Mouse (Mus musculus) hindbrain, embryonic 15.5 days (tissue): Measurements from ENCODE around the gene Ntrk3. TPM values are rescaled to one million over a fixed set of nuclear protein-coding genes. Genes with fewer than 3 reads are reported as not detected.
A peak's percentile ranks its signal among the peaks of the same experiment; 100 is the strongest.

Experiments used
- ATAC-seq: fragments of 200-750 bp; cut with Nextera tagmentation; 2 replicates; pipeline ENCODE4 v1.8.0; 2017; ENCODE audit warnings: low read depth, moderate number of reproducible peaks, moderate TSS enrichment; ENCODE audit not compliant: low FRiP score
- H3K27ac ChIP-seq: fragments of 300-500 bp; sonication (generic); replicated peaks from 2 replicates; pipeline ENCODE4 v1.5.1; 2015; ENCODE audit warnings: mild to moderate bottlenecking, inconsistent platforms
- H3K27me3 ChIP-seq: fragments of 300-500 bp; sonication (generic); 2 replicates; pipeline ENCODE4 v1.6.1; 2015; ENCODE audit warnings: control low read depth, inconsistent platforms
- H3K36me3 ChIP-seq: fragments of 300-500 bp; sonication (generic); 2 replicates; pipeline ENCODE4 v1.6.1; 2015; ENCODE audit warnings: control low read depth, inconsistent platforms
- H3K4me1 ChIP-seq: fragments of 300-500 bp; sonication (generic); replicated peaks from 2 replicates; pipeline ENCODE4 v1.6.1; 2015; ENCODE audit warnings: control low read depth, inconsistent platforms
- H3K4me2 ChIP-seq: fragments of 300-500 bp; sonication (generic); 2 replicates; pipeline ENCODE4 v1.6.1; 2015; ENCODE audit warnings: moderate library complexity, mild to moderate bottlenecking, inconsistent platforms
- H3K4me3 ChIP-seq: fragments of 300-500 bp; sonication (generic); 2 replicates; pipeline ENCODE4 v1.5.1; 2015; ENCODE audit warnings: mild to moderate bottlenecking, inconsistent platforms
- H3K9ac ChIP-seq: fragments of 300-500 bp; sonication (generic); 2 replicates; pipeline ENCODE4 v1.6.1; 2015; ENCODE audit warnings: inconsistent platforms
- H3K9me3 ChIP-seq: fragments of 300-500 bp; sonication (generic); 2 replicates; pipeline ENCODE4 v1.6.1; 2016; ENCODE audit warnings: control low read depth, inconsistent platforms
- WGBS: fragments of 180-500 bp; shearing (Covaris S2); methylation state at CpG from one replicate; pipeline ENCODE4 v1.1.7; 2015; 5-methylcytosine and 5-hydroxymethylcytosine counted together
- polyA plus RNA-seq: library from polyadenylated mRNA; unstranded; fragments of >200 nt; fragmentation: Nextera tagmentation; extraction: Ambion mirVana; gene quantifications from 2 replicates; pipeline ENCODE4 v1.2.1, GENCODE M21; 2015

The Ntrk3 gene
- polyA plus RNA-seq, 1 experiment from 2014 or later: 23.3 TPM

GRCm38 (mm10) chr7:78660832-78661231 lies 77.0 kb downstream of the Ntrk3 start:
- WGBS: 54% methylated on average over 7 of the region's 7 CpGs
- H3K9ac ChIP-seq: no peak overlapping the region
- no peaks in the 10 kb centered on the region for H3K36me3 ChIP-seq
- H3K27me3 ChIP-seq: no peaks in the 10 kb centered on the region
- H3K4me2 ChIP-seq: no peak overlapping the region
- peaks cover 7% of the 10 kb centered on the region for H3K4me1 ChIP-seq
- H3K4me3 ChIP-seq: no peak overlapping the region
- no peak for ATAC-seq
- no peak overlapping the region for H3K27ac ChIP-seq
- no peaks in the 10 kb centered on the region for H3K9me3 ChIP-seq

DNA sequence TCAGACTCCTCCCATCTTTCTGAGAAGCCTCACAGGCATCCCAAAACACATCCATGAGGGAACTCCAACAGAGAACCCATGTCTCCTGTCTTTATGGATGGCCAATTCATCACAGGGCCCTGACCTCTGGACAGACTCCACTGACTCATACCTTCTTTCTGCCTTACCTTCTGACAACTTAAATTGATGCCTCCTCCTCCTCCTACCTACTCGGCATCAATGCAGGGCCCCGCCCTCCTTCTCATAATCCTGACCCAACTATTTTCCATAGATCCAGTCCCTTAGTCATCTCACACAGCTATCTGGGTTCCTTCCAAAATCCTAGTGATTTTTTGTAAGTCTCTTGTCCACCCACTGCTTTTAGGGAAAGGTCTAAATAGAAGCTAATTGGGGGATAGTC lies 78.0 kb downstream of the Ntrk3 start:
- H3K4me3 ChIP-seq: no peak overlapping the region
- no peak overlapping the region for H3K4me2 ChIP-seq
- 90% methylated on average over 2 of the region's 2 CpGs for WGBS
- H3K9me3 ChIP-seq: no peaks in the 10 kb centered on the region
- no peak overlapping the region for H3K27ac ChIP-seq
- ATAC-seq: no peak
- no peaks in the 10 kb centered on the region for H3K27me3 ChIP-seq
- no peaks in the 10 kb centered on the region for H3K36me3 ChIP-seq
- H3K4me1 ChIP-seq: peaks cover 7% of the 10 kb centered on the region
- H3K9ac ChIP-seq: no peak overlapping the region

DNA sequence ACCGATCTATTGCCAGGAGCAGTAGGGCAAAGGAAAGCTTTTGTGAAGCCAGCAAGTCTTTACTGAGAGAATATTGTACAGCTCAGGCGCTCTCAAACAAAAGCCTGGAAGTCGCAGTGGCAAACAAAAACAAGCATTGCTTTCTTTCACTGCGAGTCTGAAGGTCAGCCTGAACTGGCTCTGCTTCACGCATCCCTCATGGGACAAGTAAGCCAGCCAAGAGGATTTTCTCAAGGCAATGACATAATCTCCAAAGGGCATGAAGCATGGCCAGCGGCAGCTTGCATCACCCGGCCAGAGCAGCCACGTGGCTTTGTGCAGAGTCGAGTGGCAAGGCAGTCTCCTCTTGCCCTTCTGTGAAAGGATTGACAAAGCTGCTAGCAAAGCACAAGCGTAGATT lies 79.8 kb downstream of the Ntrk3 start:
- no peak overlapping the region for H3K4me2 ChIP-seq
- no peaks in the 10 kb centered on the region for H3K36me3 ChIP-seq
- no peak overlapping the region for H3K9ac ChIP-seq
- H3K4me1 ChIP-seq: peaks cover 11% of the 10 kb centered on the region
- H3K27ac ChIP-seq: no peak overlapping the region
- no peaks in the 10 kb centered on the region for H3K9me3 ChIP-seq
- H3K27me3 ChIP-seq: no peaks in the 10 kb centered on the region
- peak; percentile 68 for ATAC-seq
- 37% methylated on average over 10 of the region's 10 CpGs for WGBS
- no peak overlapping the region for H3K4me3 ChIP-seq

DNA sequence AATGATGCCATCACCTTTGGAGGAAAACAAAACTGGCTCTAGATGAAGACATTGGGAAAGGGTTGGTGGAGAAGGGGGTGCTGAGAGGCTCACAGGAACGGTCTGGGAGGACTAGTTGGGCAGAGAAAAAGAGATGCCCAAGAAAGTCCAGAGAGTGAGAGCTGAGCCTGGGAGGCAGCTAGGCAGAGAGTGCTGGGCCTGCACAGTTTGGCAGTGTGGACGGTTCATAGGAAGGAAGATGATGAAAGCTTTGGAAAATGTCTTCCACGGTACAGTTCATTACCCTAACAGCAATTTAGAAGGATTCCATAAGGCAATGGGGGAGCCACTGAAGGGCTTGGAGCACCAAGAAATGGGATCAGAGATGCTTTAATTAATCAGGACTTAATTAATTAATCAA lies 81.6 kb downstream of the Ntrk3 start:
- Histone ChIP-seq H3K9ac (no peak overlapping the region), H3K4me3 (no peak overlapping the region), H3K4me2 (no peak overlapping the region), H3K9me3 (no peaks in the 10 kb centered on the region), H3K27me3 (no peaks in the 10 kb centered on the region), H3K36me3 (no peaks in the 10 kb centered on the region), H3K4me1 (peaks cover 11% of the 10 kb centered on the region), H3K27ac (no peak overlapping the region)
- WGBS: 53% methylated on average over 3 of the region's 3 CpGs
- ATAC-seq: no peak

- no peak overlapping the region for H3K4me3 ChIP-seq
- ATAC-seq: no peak
Observed at GRCm38 (mm10) chr7:78653686-78654085, 84.1 kb downstream of the Ntrk3 start.

GRCm38 (mm10) chr7:78652296-78652695 lies 85.5 kb downstream of the Ntrk3 start:
- no peaks in the 10 kb centered on the region for H3K9me3 ChIP-seq
- no peak for ATAC-seq
- H3K36me3 ChIP-seq: no peaks in the 10 kb centered on the region
- H3K4me1 ChIP-seq: peaks cover 4% of the 10 kb centered on the region; the same call in 1 of the 2 replicates
- H3K27ac ChIP-seq: no peak overlapping the region
- H3K4me3 ChIP-seq: no peak overlapping the region
- H3K27me3 ChIP-seq: no peaks in the 10 kb centered on the region
- no peak overlapping the region for H3K9ac ChIP-seq
- 63% methylated on average over 1 of the region's 1 CpGs for WGBS
- no peak overlapping the region for H3K4me2 ChIP-seq

More at GRCm38 (mm10) chr7:78653686-78654085, 84.1 kb downstream of the Ntrk3 start:
- H3K9me3 ChIP-seq: no peaks in the 10 kb centered on the region
- WGBS: 28% methylated on average over 4 of the region's 4 CpGs
- H3K36me3 ChIP-seq: no peaks in the 10 kb centered on the region
- no peak overlapping the region for H3K9ac ChIP-seq
- no peak overlapping the region for H3K27ac ChIP-seq
- H3K4me2 ChIP-seq: no peak overlapping the region
- H3K4me1 ChIP-seq: peaks cover 11% of the 10 kb centered on the region
- no peaks in the 10 kb centered on the region for H3K27me3 ChIP-seq

DNA sequence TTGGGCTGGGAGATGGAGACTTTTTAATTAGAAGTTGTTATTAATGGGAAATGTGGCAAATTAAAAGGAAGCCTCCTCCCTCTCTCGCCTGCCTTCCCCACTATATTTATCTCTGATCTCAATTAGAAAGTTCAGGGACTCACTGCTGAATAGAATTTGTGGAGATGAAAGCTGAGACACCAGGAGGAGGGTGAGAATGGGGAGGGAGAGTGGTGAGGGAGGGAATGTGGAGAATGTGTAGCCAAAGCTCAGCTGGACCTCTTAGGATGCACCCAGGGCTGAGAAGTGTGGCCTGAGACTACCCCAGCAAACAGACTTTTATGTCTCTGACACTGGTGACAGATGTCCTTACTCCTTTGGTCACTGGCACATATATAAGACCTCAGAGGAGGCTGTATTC lies 86.3 kb downstream of the Ntrk3 start:
- Histone ChIP-seq H3K4me3 (no peak overlapping the region), H3K9me3 (no peaks in the 10 kb centered on the region), H3K4me1 (peaks cover 4% of the 10 kb centered on the region; the same call in 1 of the 2 replicates), H3K9ac (no peak overlapping the region), H3K27me3 (no peaks in the 10 kb centered on the region), H3K27ac (no peak overlapping the region), H3K36me3 (no peaks in the 10 kb centered on the region), H3K4me2 (no peak overlapping the region)
- ATAC-seq: no peak
- 58% methylated on average over 1 of the region's 1 CpGs for WGBS

DNA sequence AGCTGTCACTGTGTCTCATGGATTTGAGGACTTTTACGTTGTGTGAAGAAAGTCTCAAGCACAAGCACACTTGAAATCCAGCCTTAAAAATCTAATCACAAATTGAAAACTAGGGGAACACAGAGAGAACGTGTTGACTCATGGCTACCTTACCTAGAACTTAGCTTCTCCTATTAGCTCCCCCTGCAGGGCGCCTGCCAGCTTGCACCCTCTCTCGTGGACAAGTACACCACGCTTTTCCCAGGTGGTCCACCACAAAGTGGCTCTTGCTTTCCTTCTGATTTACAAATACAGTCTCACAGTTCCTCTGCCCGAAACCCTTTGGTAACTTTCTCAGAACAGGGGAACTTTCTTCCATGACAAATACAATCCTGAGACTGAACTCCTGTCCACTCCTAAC lies 94.1 kb downstream of the Ntrk3 start:
- 65% methylated on average over 6 of the region's 6 CpGs for WGBS
- Histone ChIP-seq H3K9ac (no peak overlapping the region), H3K36me3 (no peaks in the 10 kb centered on the region), H3K27me3 (no peaks in the 10 kb centered on the region), H3K4me1 (no peaks in the 10 kb centered on the region), H3K27ac (no peak overlapping the region), H3K9me3 (no peaks in the 10 kb centered on the region), H3K4me2 (no peak overlapping the region), H3K4me3 (no peak overlapping the region)
- ATAC-seq: no peak

DNA sequence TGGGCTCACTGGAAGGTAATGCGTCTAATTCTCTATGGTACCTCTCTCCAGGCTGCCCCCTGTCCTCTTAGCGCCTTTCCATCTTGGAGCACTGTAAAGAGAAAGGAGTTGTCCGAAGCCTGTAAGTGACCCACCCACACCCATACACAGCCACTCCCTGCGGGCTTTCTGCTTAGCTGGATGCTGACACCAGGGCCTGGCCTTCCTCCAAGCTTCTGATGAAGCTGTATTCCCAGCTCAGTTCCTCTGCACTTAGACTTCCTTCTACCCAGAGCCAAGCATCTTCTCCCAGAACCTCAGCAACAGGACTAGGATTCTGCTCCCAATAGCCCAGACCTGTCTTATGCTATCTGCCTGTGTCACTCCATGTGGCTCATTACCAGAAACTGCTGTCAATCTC lies 114.1 kb downstream of the Ntrk3 start:
- no peak overlapping the region for H3K27ac ChIP-seq
- no peak overlapping the region for H3K9ac ChIP-seq
- H3K4me2 ChIP-seq: no peak overlapping the region
- no peaks in the 10 kb centered on the region for H3K9me3 ChIP-seq
- peaks cover 17% of the 10 kb centered on the region for H3K4me1 ChIP-seq
- H3K4me3 ChIP-seq: no peak overlapping the region
- no peaks in the 10 kb centered on the region for H3K36me3 ChIP-seq
- no peaks in the 10 kb centered on the region for H3K27me3 ChIP-seq
- 67% methylated on average over 4 of the region's 4 CpGs for WGBS
- ATAC-seq: no peak

DNA sequence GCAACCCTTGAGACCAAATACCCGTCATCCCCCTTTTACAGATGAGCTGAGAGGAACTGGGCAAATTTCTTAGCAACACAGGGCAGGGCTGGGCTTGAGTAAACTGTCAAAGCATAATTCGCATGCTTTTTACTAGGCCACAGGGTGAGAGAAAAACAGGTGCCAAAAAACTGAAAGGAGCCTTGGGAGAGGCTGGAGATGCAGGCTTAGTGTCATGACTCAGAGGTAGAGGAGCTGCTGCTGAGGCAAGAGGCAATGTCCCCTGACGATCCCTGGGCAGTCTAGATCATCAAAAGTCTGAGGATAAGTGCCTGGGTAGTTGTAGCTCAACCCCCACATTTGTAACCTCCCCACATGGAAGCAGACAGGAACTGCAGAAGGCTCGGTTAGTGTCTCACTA lies 116.7 kb downstream of the Ntrk3 start:
- H3K9ac ChIP-seq: no peak overlapping the region
- H3K27me3 ChIP-seq: no peaks in the 10 kb centered on the region
- 52% methylated on average over 4 of the region's 4 CpGs for WGBS
- H3K36me3 ChIP-seq: no peaks in the 10 kb centered on the region
- no peak overlapping the region for H3K27ac ChIP-seq
- H3K4me3 ChIP-seq: no peak overlapping the region
- H3K9me3 ChIP-seq: no peaks in the 10 kb centered on the region
- H3K4me2 ChIP-seq: no peak overlapping the region
- H3K4me1 ChIP-seq: peaks cover 17% of the 10 kb centered on the region
- ATAC-seq: no peak

DNA sequence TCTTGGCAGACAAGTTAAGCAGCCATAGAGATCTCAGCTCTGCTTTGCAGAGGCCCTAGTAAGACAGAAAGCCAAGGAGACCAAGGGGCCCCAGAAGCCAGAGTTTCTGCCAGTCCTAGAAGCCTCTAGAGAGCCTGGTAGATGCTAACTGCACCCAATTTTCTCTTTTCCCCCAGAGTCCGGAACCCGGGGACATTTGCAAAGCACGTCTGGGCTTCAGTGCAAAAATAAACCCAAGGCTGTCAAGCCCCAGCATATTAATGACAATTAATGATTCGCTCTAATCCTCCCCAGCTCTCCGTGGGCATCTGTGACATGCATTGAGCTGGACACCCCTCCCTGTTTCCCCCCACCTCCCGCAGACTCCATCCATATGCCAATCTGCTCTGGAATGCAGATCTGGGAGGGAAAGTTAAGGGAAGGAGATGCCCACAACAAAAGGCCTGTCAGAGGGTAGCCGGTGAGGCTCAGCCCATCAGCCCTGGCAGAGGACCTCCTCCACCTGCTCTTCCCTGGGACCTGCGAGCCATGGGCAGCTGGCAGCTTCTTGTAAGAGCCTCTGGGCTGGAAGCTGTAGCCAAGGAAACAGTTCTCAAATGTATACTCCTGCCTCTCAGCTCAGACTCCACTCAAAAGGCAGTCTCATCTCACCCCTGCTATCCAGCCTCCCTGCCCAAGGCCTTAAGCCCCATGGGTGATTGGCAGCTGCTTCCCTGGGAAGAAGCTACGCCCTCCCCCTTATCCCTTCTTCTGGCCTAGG lies 117.8 kb downstream of the Ntrk3 start:
- WGBS: 22% methylated on average over 9 of the region's 9 CpGs
- H3K27ac ChIP-seq: 0 out of 2 replicates have a peak overlapping the region, but pooled peaks have one; percentile 13
- no peaks in the 10 kb centered on the region for H3K27me3 ChIP-seq

DNA sequence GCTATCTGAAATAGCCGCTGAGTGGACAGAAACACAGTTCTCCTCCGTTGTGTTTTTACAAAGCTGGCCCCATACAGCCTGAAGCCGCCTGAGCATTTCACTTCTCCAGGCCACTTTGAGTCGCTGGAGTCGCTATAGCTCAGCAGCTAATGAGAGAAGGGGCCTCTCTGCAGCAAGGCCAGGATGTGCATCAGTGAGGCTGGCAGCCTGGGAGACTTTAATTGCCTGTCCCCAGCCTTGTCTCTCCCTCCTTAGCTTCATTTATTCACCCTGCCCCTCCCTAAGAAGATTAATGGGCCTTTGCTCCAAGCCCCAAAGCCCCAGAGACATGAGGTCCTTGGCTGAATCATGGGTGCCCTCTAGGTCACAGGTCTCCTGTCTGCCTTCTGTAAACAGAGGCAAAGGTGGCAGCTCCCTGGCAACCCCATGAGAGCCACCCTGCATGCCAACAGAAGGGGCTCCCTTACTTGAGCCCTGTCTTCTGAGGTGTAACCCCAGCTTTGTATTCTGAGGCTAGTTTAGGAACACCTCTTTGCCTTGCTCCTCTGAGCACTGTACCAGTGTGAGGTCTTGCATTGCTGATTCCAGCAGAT lies 132.2 kb downstream of the Ntrk3 start:
- no peak overlapping the region for H3K9ac ChIP-seq
- no peak for ATAC-seq
- no peak overlapping the region for H3K4me3 ChIP-seq
- H3K9me3 ChIP-seq: no peaks in the 10 kb centered on the region
- H3K36me3 ChIP-seq: no peaks in the 10 kb centered on the region
- H3K4me1 ChIP-seq: peaks cover 3% of the 10 kb centered on the region; the same call in 1 of the 2 replicates
- WGBS: 23% methylated on average over 5 of the region's 5 CpGs
- no peak overlapping the region for H3K4me2 ChIP-seq
- H3K27me3 ChIP-seq: 0 out of 2 replicates have a peak, but pooled peaks cover 3% of the 10 kb centered on the region
- no peak overlapping the region for H3K27ac ChIP-seq

More for the DNA sequence above, 117.8 kb downstream of the Ntrk3 start:
- no peak overlapping the region for H3K4me2 ChIP-seq
- no peaks in the 10 kb centered on the region for H3K9me3 ChIP-seq
- ATAC-seq: peak; percentile 79
- peaks cover 17% of the 10 kb centered on the region for H3K4me1 ChIP-seq
- H3K4me3 ChIP-seq: no peak overlapping the region
- no peak overlapping the region for H3K9ac ChIP-seq
- no peaks in the 10 kb centered on the region for H3K36me3 ChIP-seq
